Mouse (Mus musculus): ENCODE results near the gene Olfr1115.
"Not testable (repeated sequence)": the region's sequence is repeated elsewhere in the genome, so short reads cannot be mapped to it uniquely, and the experiment has no call there.

Olfr1115 gene

GRCm38 (mm10) chr2:87247713-87248112 is at the start of gene Olfr1115:
Gene Olfr1115 (plus strand): TSS chr2:87248013.
- DNase-seq (ENCODE audit: inconsistent ontology term), result no peak

GRCm38 (mm10) chr2:87208670-87209069 is 39.1 kb upstream of the Olfr1115 start, which contains the start of gene Olfr1113:
Gene Olfr1113 (plus strand): TSS chr2:87208970.
- no peak for DNase-seq (ENCODE audit: inconsistent ontology term)

- DNase-seq (ENCODE audit: inconsistent ontology term), result no peak
Measured at GRCm38 (mm10) chr2:87267234-87267633, 19.4 kb downstream of the Olfr1115 start, which contains the start of gene Olfr1116. Gene Olfr1116 (plus strand): TSS chr2:87267534.

- not testable (repeated sequence) for DNase-seq (ENCODE audit: inconsistent ontology term)
Measured at GRCm38 (mm10) chr2:87293977-87294376, 46.2 kb downstream of the Olfr1115 start.

All from Muller cell, postnatal 12 days (primary cell).